Mouse (Mus musculus) T-cell, adult 2 months (primary cell): Measurements from ENCODE around the gene Kdm5b.

ENCODE experiments used
- DNase-seq: peaks from one replicate; pipeline ENCODE4 v3.0.0; 2022; ENCODE audit warnings: low spot score

The Kdm5b gene

DNA sequence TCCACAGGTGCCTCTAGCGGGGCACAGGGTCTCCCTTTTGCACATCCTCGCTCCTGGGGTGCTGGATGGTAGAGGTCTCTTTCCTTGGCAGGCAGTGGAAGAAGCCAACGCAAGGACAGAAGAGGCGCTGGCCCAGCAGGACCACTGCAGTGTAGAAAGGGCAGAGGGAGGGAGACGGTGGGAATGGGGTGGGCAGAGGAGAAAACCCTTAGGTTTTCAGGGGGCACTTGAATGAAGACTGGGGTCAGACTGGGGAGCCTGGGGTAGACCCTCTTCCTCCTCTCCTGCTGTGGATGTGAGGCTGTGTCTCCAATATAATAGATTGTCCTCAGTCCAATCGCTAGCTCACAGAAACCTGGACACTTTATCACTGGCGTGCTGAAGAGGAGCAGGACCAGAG lies 87.6 kb downstream of the Kdm5b start:
- no peak for DNase-seq

DNA sequence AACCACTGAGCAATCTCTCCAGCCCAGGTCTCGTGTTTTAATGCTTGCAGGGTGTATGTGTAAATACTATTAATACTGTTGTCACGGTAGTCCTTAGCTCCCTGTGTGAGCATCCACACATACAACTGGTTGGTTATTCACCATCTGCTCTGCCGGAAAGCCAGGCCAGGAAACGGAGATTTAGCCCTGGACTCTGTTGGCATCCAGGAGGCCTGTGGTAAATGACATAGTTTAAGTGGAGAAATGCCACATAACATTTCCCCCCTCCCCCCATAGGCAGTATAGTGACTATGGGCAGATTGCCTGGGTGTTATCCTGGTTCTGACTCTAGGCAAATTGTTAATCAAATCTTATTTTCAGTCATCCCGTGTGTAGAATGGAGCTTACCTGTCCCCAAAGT lies 90.8 kb downstream of the Kdm5b start:
- no peak for DNase-seq

- no peak for DNase-seq
Measured at GRCm38 (mm10) chr1:134651268-134651850, 91.4 kb downstream of the Kdm5b start.

GRCm38 (mm10) chr1:134651851-134652398 lies 92.0 kb downstream of the Kdm5b start:
- DNase-seq: no peak

- no peak for DNase-seq
Measured at GRCm38 (mm10) chr1:134653603-134654257, 93.8 kb downstream of the Kdm5b start.

DNA sequence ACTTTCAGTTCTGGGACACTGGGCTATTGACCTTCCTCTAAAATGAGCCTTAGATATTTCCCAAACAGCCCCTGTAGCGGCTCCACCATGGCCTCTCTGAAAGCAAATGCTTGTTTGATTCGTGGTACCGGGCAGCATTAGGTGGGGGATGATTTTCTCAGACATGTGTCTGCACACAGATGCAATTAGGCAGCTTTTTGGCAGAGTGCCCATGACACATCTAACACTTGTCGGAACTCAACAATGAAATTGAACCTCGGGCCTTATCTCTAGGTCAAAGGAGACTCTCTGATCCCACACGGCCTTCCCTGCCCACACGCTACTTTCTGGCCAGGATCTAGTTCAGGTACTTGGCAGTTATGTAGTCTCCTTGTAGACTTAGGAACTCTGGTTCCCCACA lies 98.9 kb downstream of the Kdm5b start:
- no peak for DNase-seq

GRCm38 (mm10) chr1:134660163-134660562 lies 100.2 kb downstream of the Kdm5b start:
- no peak for DNase-seq

GRCm38 (mm10) chr1:134671234-134672070 lies 111.5 kb downstream of the Kdm5b start:
- no peak for DNase-seq

DNA sequence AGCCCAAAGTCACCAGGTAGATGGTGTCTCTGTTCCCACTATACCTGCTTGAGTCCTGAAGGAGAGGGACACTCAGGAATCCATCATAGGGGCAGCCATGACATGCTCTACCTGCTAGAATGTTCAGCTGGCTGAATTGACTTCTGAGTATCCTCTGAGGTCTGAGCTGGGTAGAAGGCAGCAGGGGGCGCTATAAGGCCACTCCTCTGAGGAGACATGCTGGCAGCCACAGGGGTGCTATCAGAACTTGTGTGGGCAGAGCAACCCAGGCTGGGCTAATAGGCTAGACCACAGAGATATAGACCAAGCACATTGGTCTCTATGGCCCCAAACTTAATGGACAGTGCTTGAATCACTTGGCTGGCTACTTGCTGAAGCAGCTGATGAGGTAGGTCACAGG lies 114.3 kb downstream of the Kdm5b start:
- no peak for DNase-seq

- no peak for DNase-seq
Measured at GRCm38 (mm10) chr1:134679445-134679844, 119.5 kb downstream of the Kdm5b start.

DNA sequence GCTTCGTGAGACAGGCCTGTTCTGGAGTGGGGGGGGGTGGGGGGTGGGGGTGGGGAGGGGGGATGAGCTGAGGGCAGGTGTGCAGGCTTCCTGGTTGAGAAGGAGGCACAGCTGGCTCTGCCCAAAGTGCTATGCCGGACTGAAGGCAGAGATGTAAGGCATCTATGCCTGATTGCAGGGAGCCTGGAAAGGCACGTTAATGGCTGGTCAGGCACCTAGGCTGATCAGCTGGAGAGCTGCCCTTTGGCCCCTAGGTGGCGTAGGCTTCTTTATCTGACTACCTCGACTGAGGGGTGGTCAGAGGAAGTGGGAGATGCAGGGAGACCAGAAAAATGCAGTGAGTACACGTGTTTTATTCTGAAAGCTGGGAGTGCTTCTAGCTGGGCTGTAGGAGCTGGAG lies 120.6 kb downstream of the Kdm5b start:
- no peak for DNase-seq

DNA sequence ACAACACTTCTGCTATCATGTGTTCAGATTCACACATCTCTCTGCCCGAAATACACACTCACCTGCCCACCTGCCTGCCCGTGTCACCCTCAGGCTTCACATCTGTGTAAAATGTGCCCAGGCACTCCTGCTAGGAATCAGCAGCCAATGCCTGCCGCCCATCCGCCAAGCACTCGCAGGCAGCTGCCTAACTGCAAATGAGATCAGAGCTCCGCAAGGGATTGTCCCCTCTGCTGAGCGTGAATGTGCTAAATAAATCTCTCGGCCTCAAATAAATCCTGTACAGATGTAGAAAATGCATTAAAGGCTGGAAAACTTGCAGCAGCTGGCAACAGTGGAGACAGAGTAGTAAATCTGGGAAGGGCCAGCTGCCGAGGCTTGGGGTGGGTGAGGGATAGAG lies 122.5 kb downstream of the Kdm5b start:
- DNase-seq: no peak
